Mouse (Mus musculus) heart, embryonic 11.5 days (tissue): ENCODE measurements around the gene Cobll1. TPM values are rescaled to one million over a fixed set of nuclear protein-coding genes. Genes with fewer than 3 reads are reported as not detected.

Experiments used
- ATAC-seq: fragments of 200-750 bp; cut with Nextera tagmentation; replicated peaks from 2 replicates; pipeline ENCODE4 v1.8.0; 2017; ENCODE audit warnings: moderate library complexity; ENCODE audit not compliant: insufficient number of reproducible peaks, low FRiP score, low TSS enrichment
- H3K27ac ChIP-seq: fragments of 300-500 bp; sonication (generic); 2 replicates; pipeline ENCODE4 v1.5.1; 2014; ENCODE audit warnings: mild to moderate bottlenecking, low read depth, low read length
- H3K27me3 ChIP-seq: fragments of 300-500 bp; sonication (generic); 2 replicates; pipeline ENCODE4 v1.6.1; 2014; ENCODE audit warnings: mild to moderate bottlenecking, low read length, mixed read lengths; ENCODE audit not compliant: control insufficient read depth, insufficient read depth
- H3K36me3 ChIP-seq: fragments of 300-500 bp; sonication (generic); 2 replicates; pipeline ENCODE4 v1.6.1; 2014; ENCODE audit warnings: mild to moderate bottlenecking, low read length, moderate library complexity, mixed read lengths; ENCODE audit not compliant: control insufficient read depth, insufficient read depth
- H3K4me1 ChIP-seq: fragments of 300-500 bp; sonication (generic); 2 replicates; pipeline ENCODE4 v1.6.1; 2014; ENCODE audit warnings: low read length; ENCODE audit not compliant: control insufficient read depth, insufficient read depth
- H3K4me2 ChIP-seq: fragments of 300-500 bp; sonication (generic); 2 replicates; pipeline ENCODE4 v1.6.1; 2014; ENCODE audit warnings: mild to moderate bottlenecking, moderate library complexity
- H3K4me3 ChIP-seq: fragments of 300-500 bp; sonication (generic); 2 replicates; pipeline ENCODE4 v1.5.1; 2014; ENCODE audit warnings: low read depth, low read length
- H3K9ac ChIP-seq: fragments of 300-500 bp; sonication (generic); 2 replicates; pipeline ENCODE4 v1.6.1; 2014; ENCODE audit warnings: mild to moderate bottlenecking, low read depth, low read length, moderate library complexity
- H3K9me3 ChIP-seq: fragments of 300-500 bp; sonication (generic); replicated peaks from 2 replicates; pipeline ENCODE4 v1.6.1; 2016; ENCODE audit warnings: low read length; ENCODE audit not compliant: control insufficient read depth
- WGBS: fragments of 180-500 bp; shearing (Covaris S2); extraction: QIAGEN DNeasy Blood & Tissue Kit; methylation state at CpG from one replicate; pipeline ENCODE4 v1.1.7; 2014; ENCODE audit not compliant: insufficient replicate concordance; 5-methylcytosine and 5-hydroxymethylcytosine counted together
- polyA plus RNA-seq: library from polyadenylated mRNA; unstranded; fragments of >200 nt; fragmentation: Nextera tagmentation; extraction: Ambion mirVana; gene quantifications from 2 replicates; pipeline ENCODE4 v1.2.1, GENCODE M21; 2014

Cobll1 gene
- polyA plus RNA-seq, 1 experiment from 2014 or later = 9.9 TPM

GRCm38 (mm10) chr2:65218318-65218717 lies 20.9 kb downstream of the Cobll1 start:
- no peak for ATAC-seq
- Histone ChIP-seq H3K9ac (no peak overlapping the region), H3K4me2 (no peak overlapping the region), H3K4me3 (no peak overlapping the region), H3K4me1 (no peaks in the 10 kb centered on the region), H3K9me3 (no peaks in the 10 kb centered on the region), H3K27me3 (no peaks in the 10 kb centered on the region), H3K36me3 (no peaks in the 10 kb centered on the region), H3K27ac (no peak overlapping the region)
- WGBS = 91% methylated on average over 9 of the region's 9 CpGs

GRCm38 (mm10) chr2:65217677-65218076 lies 21.5 kb downstream of the Cobll1 start:
- H3K4me3 ChIP-seq = no peak overlapping the region
- 89% methylated on average over 6 of the region's 6 CpGs for WGBS
- H3K4me2 ChIP-seq = no peak overlapping the region
- H3K36me3 ChIP-seq = no peaks in the 10 kb centered on the region
- H3K27me3 ChIP-seq = no peaks in the 10 kb centered on the region
- ATAC-seq = no peak
- H3K27ac ChIP-seq = no peak overlapping the region
- no peaks in the 10 kb centered on the region for H3K4me1 ChIP-seq
- no peaks in the 10 kb centered on the region for H3K9me3 ChIP-seq
- no peak overlapping the region for H3K9ac ChIP-seq

GRCm38 (mm10) chr2:65216163-65216562 lies 23.0 kb downstream of the Cobll1 start:
- Histone ChIP-seq H3K4me3 (no peak overlapping the region), H3K9ac (no peak overlapping the region), H3K36me3 (no peaks in the 10 kb centered on the region), H3K27me3 (no peaks in the 10 kb centered on the region), H3K4me1 (no peaks in the 10 kb centered on the region), H3K9me3 (no peaks in the 10 kb centered on the region), H3K27ac (no peak overlapping the region), H3K4me2 (no peak overlapping the region)
- ATAC-seq = no peak

- H3K9ac ChIP-seq = no peak overlapping the region
- H3K4me2 ChIP-seq = no peak overlapping the region
- no peak overlapping the region for H3K4me3 ChIP-seq
- 94% methylated on average over 1 of the region's 1 CpGs for WGBS
- no peak overlapping the region for H3K27ac ChIP-seq
- no peaks in the 10 kb centered on the region for H3K27me3 ChIP-seq
- no peaks in the 10 kb centered on the region for H3K36me3 ChIP-seq
- no peak for ATAC-seq
- H3K4me1 ChIP-seq = no peaks in the 10 kb centered on the region
- no peaks in the 10 kb centered on the region for H3K9me3 ChIP-seq
These were observed 24.6 kb downstream of the Cobll1 start for GRCm38 (mm10) chr2:65214556-65214955.

GRCm38 (mm10) chr2:65213675-65214074 lies 25.5 kb downstream of the Cobll1 start:
- Histone ChIP-seq H3K27me3 (no peaks in the 10 kb centered on the region), H3K36me3 (no peaks in the 10 kb centered on the region), H3K4me2 (no peak overlapping the region), H3K4me1 (no peaks in the 10 kb centered on the region), H3K27ac (no peak overlapping the region), H3K9ac (no peak overlapping the region), H3K4me3 (no peak overlapping the region), H3K9me3 (no peaks in the 10 kb centered on the region)
- 86% methylated on average over 3 of the region's 3 CpGs for WGBS
- ATAC-seq = no peak

GRCm38 (mm10) chr2:65211620-65212019 lies 27.6 kb downstream of the Cobll1 start:
- Histone ChIP-seq H3K9me3 (no peaks in the 10 kb centered on the region), H3K9ac (no peak overlapping the region), H3K4me1 (no peaks in the 10 kb centered on the region), H3K4me3 (no peak overlapping the region), H3K36me3 (no peaks in the 10 kb centered on the region), H3K27ac (no peak overlapping the region), H3K4me2 (no peak overlapping the region), H3K27me3 (no peaks in the 10 kb centered on the region)
- WGBS = 81% methylated on average over 3 of the region's 3 CpGs
- no peak for ATAC-seq

GRCm38 (mm10) chr2:65207750-65208149 lies 31.5 kb downstream of the Cobll1 start:
- no peak overlapping the region for H3K4me2 ChIP-seq
- H3K27ac ChIP-seq = no peak overlapping the region
- no peak overlapping the region for H3K4me3 ChIP-seq
- no peaks in the 10 kb centered on the region for H3K36me3 ChIP-seq
- ATAC-seq = no peak
- WGBS = 75% methylated on average over 2 of the region's 2 CpGs
- no peaks in the 10 kb centered on the region for H3K9me3 ChIP-seq
- H3K27me3 ChIP-seq = no peaks in the 10 kb centered on the region
- no peaks in the 10 kb centered on the region for H3K4me1 ChIP-seq
- H3K9ac ChIP-seq = no peak overlapping the region

GRCm38 (mm10) chr2:65203699-65204098 lies 35.5 kb downstream of the Cobll1 start:
- no peaks in the 10 kb centered on the region for H3K4me1 ChIP-seq
- no peak overlapping the region for H3K9ac ChIP-seq
- H3K36me3 ChIP-seq = no peaks in the 10 kb centered on the region
- no peaks in the 10 kb centered on the region for H3K9me3 ChIP-seq
- 52% methylated on average over 7 of the region's 7 CpGs for WGBS
- ATAC-seq = no peak
- no peak overlapping the region for H3K4me2 ChIP-seq
- no peak overlapping the region for H3K4me3 ChIP-seq
- no peaks in the 10 kb centered on the region for H3K27me3 ChIP-seq
- H3K27ac ChIP-seq = no peak overlapping the region

- ATAC-seq = no peak
- Histone ChIP-seq H3K4me2 (no peak overlapping the region), H3K9me3 (no peaks in the 10 kb centered on the region), H3K9ac (no peak overlapping the region), H3K36me3 (no peaks in the 10 kb centered on the region), H3K4me1 (no peaks in the 10 kb centered on the region), H3K4me3 (no peak overlapping the region), H3K27ac (no peak overlapping the region), H3K27me3 (no peaks in the 10 kb centered on the region)
- WGBS = 74% methylated on average over 9 of the region's 9 CpGs
These were observed 39.5 kb downstream of the Cobll1 start for GRCm38 (mm10) chr2:65199706-65200105.
